Mouse (Mus musculus) ES-Bruce4 (cell line): Measurements from ENCODE around the gene Ntf3.

Experiments
- CTCF ChIP-seq: IDR thresholded peaks from one replicate; pipeline ENCODE4 v1.8.1; 2011; ENCODE audit warnings: low read depth, low read length
- POLR2A ChIP-seq: IDR thresholded peaks from one replicate; pipeline ENCODE4 v1.8.1; 2011; ENCODE audit warnings: low read length; ENCODE audit not compliant: insufficient read depth

- TF ChIP-seq POLR2A, result no peak
- no peak for TF ChIP-seq CTCF
These were observed 76.6 kb downstream of the Ntf3 start for GRCm38 (mm10) chr6:126090063-126090462.
